Mouse (Mus musculus) cerebellum, adult 2 months (tissue): ENCODE data around the gene Kbtbd8.

Source experiments
- CTCF ChIP-seq: fragments of 200-500 bp; IDR thresholded peaks from 2 replicates; pipeline ENCODE4 v1.5.1; 2011; ENCODE audit warnings: low read depth, mild to moderate bottlenecking, control low read depth, low read length, moderate library complexity, borderline replicate concordance; ENCODE audit not compliant: insufficient read depth
- POLR2A ChIP-seq: fragments of 200-500 bp; IDR thresholded peaks from 2 replicates; pipeline ENCODE4 v1.6.1; 2011; ENCODE audit warnings: low read length, control low read depth, borderline replicate concordance; ENCODE audit not compliant: insufficient read depth

- no peak for TF ChIP-seq CTCF
- no peak for TF ChIP-seq POLR2A
Observed at GRCm38 (mm10) chr6:95169411-95169810, 52.4 kb downstream of the Kbtbd8 start.
